Mouse (Mus musculus): Measurements from ENCODE around the gene Mcur1. TPM values are rescaled to one million over a fixed set of nuclear protein-coding genes. Genes with fewer than 3 reads are reported as not detected.

The Mcur1 gene
- polyA plus RNA-seq, 1 experiment = 17.7 TPM

GRCm38 (mm10) chr13:43554827-43555226 is 5.2 kb downstream of the Mcur1 start:
- no peak for DNase-seq
- Histone ChIP-seq H3K27ac (ENCODE audit: insufficient read depth, low read length) (no peak overlapping the region), H3K27me3 (ENCODE audit: control insufficient read depth, insufficient read depth, low read length) (no peaks in the 10 kb centered on the region), H3K4me3 (replicated peaks; ENCODE audit: insufficient read depth, low read depth, low read length) (no peak overlapping the region), H3K4me1 (ENCODE audit: control insufficient read depth, insufficient read depth, low read length) (peaks cover 6% of the 10 kb centered on the region; the same call in 1 of the 2 replicates)
- WGBS = 86% methylated on average over 7 of the region's 7 CpGs
- TF ChIP-seq CTCF (IDR thresholded peaks at IDR 0.05; ENCODE audit: borderline replicate concordance, insufficient read depth, low read depth, low read length) = no peak
- TF ChIP-seq POLR2A (IDR thresholded peaks at IDR 0.05; ENCODE audit: borderline replicate concordance, insufficient read depth, low read length) = no peak

GRCm38 (mm10) chr13:43550676-43551075 is 9.3 kb downstream of the Mcur1 start:
- no peak overlapping the region for H3K4me3 ChIP-seq (replicated peaks; ENCODE audit: insufficient read depth, low read depth, low read length)
- no peak overlapping the region for H3K27ac ChIP-seq (ENCODE audit: insufficient read depth, low read length)
- no peaks in the 10 kb centered on the region for H3K27me3 ChIP-seq (ENCODE audit: control insufficient read depth, insufficient read depth, low read length)
- H3K4me1 ChIP-seq (ENCODE audit: control insufficient read depth, insufficient read depth, low read length) = no peaks in the 10 kb centered on the region
- TF ChIP-seq POLR2A (IDR thresholded peaks at IDR 0.05; ENCODE audit: borderline replicate concordance, insufficient read depth, low read length) = no peak
- TF ChIP-seq CTCF (IDR thresholded peaks at IDR 0.05; ENCODE audit: borderline replicate concordance, insufficient read depth, low read depth, low read length) = no peak
- 86% methylated on average over 8 of the region's 8 CpGs for whole genome bisulfite sequencing
- no peak for DNase-seq

GRCm38 (mm10) chr13:43549870-43550269 is 10.1 kb downstream of the Mcur1 start:
- DNase-seq = no peak
- Histone ChIP-seq H3K27me3 (ENCODE audit: control insufficient read depth, insufficient read depth, low read length) (no peaks in the 10 kb centered on the region), H3K4me1 (ENCODE audit: control insufficient read depth, insufficient read depth, low read length) (no peaks in the 10 kb centered on the region), H3K4me3 (replicated peaks; ENCODE audit: insufficient read depth, low read depth, low read length) (no peak overlapping the region), H3K27ac (ENCODE audit: insufficient read depth, low read length) (no peak overlapping the region)
- 84% methylated on average over 7 of the region's 7 CpGs for WGBS
- no peak for TF ChIP-seq POLR2A (IDR thresholded peaks at IDR 0.05; ENCODE audit: borderline replicate concordance, insufficient read depth, low read length)
- TF ChIP-seq CTCF (IDR thresholded peaks at IDR 0.05; ENCODE audit: borderline replicate concordance, insufficient read depth, low read depth, low read length) = no peak

GRCm38 (mm10) chr13:43549078-43549698 is 10.8 kb downstream of the Mcur1 start:
- Histone ChIP-seq H3K27me3 (ENCODE audit: control insufficient read depth, insufficient read depth, low read length) (no peaks in the 10 kb centered on the region), H3K4me3 (replicated peaks; ENCODE audit: insufficient read depth, low read depth, low read length) (no peak overlapping the region), H3K27ac (ENCODE audit: insufficient read depth, low read length) (no peak overlapping the region), H3K4me1 (ENCODE audit: control insufficient read depth, insufficient read depth, low read length) (no peaks in the 10 kb centered on the region)
- TF ChIP-seq POLR2A (IDR thresholded peaks at IDR 0.05; ENCODE audit: borderline replicate concordance, insufficient read depth, low read length) = no peak
- TF ChIP-seq CTCF (IDR thresholded peaks at IDR 0.05; ENCODE audit: borderline replicate concordance, insufficient read depth, low read depth, low read length) = no peak
- 89% methylated on average over 11 of the region's 11 CpGs for WGBS
- DNase-seq = no peak

GRCm38 (mm10) chr13:43548617-43549016 is 11.4 kb downstream of the Mcur1 start:
- Histone ChIP-seq H3K4me1 (ENCODE audit: control insufficient read depth, insufficient read depth, low read length) (no peaks in the 10 kb centered on the region), H3K27ac (ENCODE audit: insufficient read depth, low read length) (no peak overlapping the region), H3K27me3 (ENCODE audit: control insufficient read depth, insufficient read depth, low read length) (no peaks in the 10 kb centered on the region), H3K4me3 (replicated peaks; ENCODE audit: insufficient read depth, low read depth, low read length) (no peak overlapping the region)
- no peak for DNase-seq
- TF ChIP-seq CTCF (IDR thresholded peaks at IDR 0.05; ENCODE audit: borderline replicate concordance, insufficient read depth, low read depth, low read length) (no peak), POLR2A (IDR thresholded peaks at IDR 0.05; ENCODE audit: borderline replicate concordance, insufficient read depth, low read length) (no peak)
- 71% methylated on average over 5 of the region's 5 CpGs for WGBS

- 24% methylated on average over 3 of the region's 3 CpGs for WGBS
- no peaks in the 10 kb centered on the region for H3K4me1 ChIP-seq (ENCODE audit: control insufficient read depth, insufficient read depth, low read length)
- H3K27me3 ChIP-seq (ENCODE audit: control insufficient read depth, insufficient read depth, low read length) = no peaks in the 10 kb centered on the region
- TF ChIP-seq CTCF (IDR thresholded peaks at IDR 0.05; ENCODE audit: borderline replicate concordance, insufficient read depth, low read depth, low read length) (peak; percentile 88), POLR2A (IDR thresholded peaks at IDR 0.05; ENCODE audit: borderline replicate concordance, insufficient read depth, low read length) (no peak)
- H3K4me3 ChIP-seq (replicated peaks; ENCODE audit: insufficient read depth, low read depth, low read length) = no peak overlapping the region
- no peak overlapping the region for H3K27ac ChIP-seq (ENCODE audit: insufficient read depth, low read length)
- DNase-seq = peak; percentile 85 to 87
These were observed 13.1 kb downstream of the Mcur1 start for GRCm38 (mm10) chr13:43546861-43547260.

GRCm38 (mm10) chr13:43540205-43540815 is 19.7 kb downstream of the Mcur1 start:
- 26% methylated on average over 14 of the region's 14 CpGs for WGBS
- H3K27ac ChIP-seq (ENCODE audit: insufficient read depth, low read length) = no peak overlapping the region
- DNase-seq = peak in 1 of 2 experiments; percentile 70
- peaks cover 11% of the 10 kb centered on the region for H3K4me1 ChIP-seq (ENCODE audit: control insufficient read depth, insufficient read depth, low read length)
- no peak overlapping the region for H3K4me3 ChIP-seq (replicated peaks; ENCODE audit: insufficient read depth, low read depth, low read length)
- no peak for TF ChIP-seq CTCF (IDR thresholded peaks at IDR 0.05; ENCODE audit: borderline replicate concordance, insufficient read depth, low read depth, low read length)
- no peak for TF ChIP-seq POLR2A (IDR thresholded peaks at IDR 0.05; ENCODE audit: borderline replicate concordance, insufficient read depth, low read length)
- no peaks in the 10 kb centered on the region for H3K27me3 ChIP-seq (ENCODE audit: control insufficient read depth, insufficient read depth, low read length)

GRCm38 (mm10) chr13:43539409-43539808 is 20.6 kb downstream of the Mcur1 start:
- Histone ChIP-seq H3K4me3 (replicated peaks; ENCODE audit: insufficient read depth, low read depth, low read length) (no peak overlapping the region), H3K27me3 (ENCODE audit: control insufficient read depth, insufficient read depth, low read length) (no peaks in the 10 kb centered on the region), H3K4me1 (ENCODE audit: control insufficient read depth, insufficient read depth, low read length) (peaks cover 11% of the 10 kb centered on the region), H3K27ac (ENCODE audit: insufficient read depth, low read length) (no peak overlapping the region)
- DNase-seq = no peak
- no peak for TF ChIP-seq POLR2A (IDR thresholded peaks at IDR 0.05; ENCODE audit: borderline replicate concordance, insufficient read depth, low read length)
- no peak for TF ChIP-seq CTCF (IDR thresholded peaks at IDR 0.05; ENCODE audit: borderline replicate concordance, insufficient read depth, low read depth, low read length)
- 82% methylated on average over 3 of the region's 3 CpGs for WGBS

Measured in cerebellum, adult 2 months (tissue).